Mouse (Mus musculus) kidney, embryonic 15.5 days (tissue): ENCODE results near the gene Sfmbt2. TPM values are rescaled to one million over a fixed set of nuclear protein-coding genes. Genes with fewer than 3 reads are reported as not detected.

Source experiments
- ATAC-seq: fragments of 200-750 bp; cut with Nextera tagmentation; replicated peaks from 2 replicates; pipeline ENCODE4 v1.8.0; 2017; ENCODE audit warnings: moderate TSS enrichment; ENCODE audit not compliant: low FRiP score
- H3K27ac ChIP-seq: fragments of 300-500 bp; sonication (generic); 2 replicates; pipeline ENCODE4 v1.5.1; 2015; ENCODE audit warnings: mild to moderate bottlenecking, inconsistent platforms
- H3K27me3 ChIP-seq: fragments of 300-500 bp; sonication (generic); 2 replicates; pipeline ENCODE4 v1.6.1; 2015; ENCODE audit warnings: inconsistent platforms
- H3K36me3 ChIP-seq: fragments of 300-500 bp; sonication (generic); 2 replicates; pipeline ENCODE4 v1.6.1; 2015; ENCODE audit warnings: inconsistent platforms
- H3K4me1 ChIP-seq: fragments of 300-500 bp; sonication (generic); 2 replicates; pipeline ENCODE4 v1.6.1; 2015; ENCODE audit warnings: inconsistent platforms
- H3K4me2 ChIP-seq: fragments of 300-500 bp; sonication (generic); 2 replicates; pipeline ENCODE4 v1.6.1; 2015; ENCODE audit warnings: moderate library complexity, mild to moderate bottlenecking, inconsistent platforms
- H3K4me3 ChIP-seq: fragments of 300-500 bp; sonication (generic); replicated peaks from 2 replicates; pipeline ENCODE4 v1.5.1; 2015; ENCODE audit warnings: mild to moderate bottlenecking, inconsistent platforms
- H3K9ac ChIP-seq: fragments of 300-500 bp; sonication (generic); 2 replicates; pipeline ENCODE4 v1.6.1; 2015; ENCODE audit warnings: mild to moderate bottlenecking, inconsistent platforms
- H3K9me3 ChIP-seq: fragments of 300-500 bp; sonication (generic); replicated peaks from 2 replicates; pipeline ENCODE4 v1.6.1; 2016; ENCODE audit warnings: inconsistent platforms
- WGBS: fragments of 180-500 bp; shearing (Covaris S2); methylation state at CpG from one replicate; pipeline ENCODE4 v1.1.7; 2015; ENCODE audit warnings: mixed read lengths; 5-methylcytosine and 5-hydroxymethylcytosine counted together
- polyA plus RNA-seq: library from polyadenylated mRNA; unstranded; fragments of >200 nt; fragmentation: Nextera tagmentation; extraction: Ambion mirVana; gene quantifications from 2 replicates; pipeline ENCODE4 v1.2.1, GENCODE M21; 2015

Sfmbt2 gene
- polyA plus RNA-seq, 1 experiment from 2014 or later, result 2.0 TPM

- WGBS, result 34% methylated on average over 1 of the region's 1 CpGs
- H3K27me3 ChIP-seq, result 0 out of 2 replicates have a peak, but pooled peaks cover 7% of the 10 kb centered on the region
- H3K27ac ChIP-seq, result no peak overlapping the region
- H3K4me1 ChIP-seq, result peaks cover 6% of the 10 kb centered on the region; the same call in 1 of the 2 replicates
- H3K9ac ChIP-seq, result no peak overlapping the region
- no peak overlapping the region for H3K4me3 ChIP-seq
- no peak for ATAC-seq
- no peaks in the 10 kb centered on the region for H3K36me3 ChIP-seq
- no peak overlapping the region for H3K4me2 ChIP-seq
- no peaks in the 10 kb centered on the region for H3K9me3 ChIP-seq
These were observed 19.2 kb upstream of the Sfmbt2 start for GRCm38 (mm10) chr2:10351125-10351524.

- ATAC-seq, result no peak
- Histone ChIP-seq H3K4me2 (no peak overlapping the region), H3K36me3 (no peaks in the 10 kb centered on the region), H3K27ac (no peak overlapping the region), H3K4me1 (peaks cover 6% of the 10 kb centered on the region; the same call in 1 of the 2 replicates), H3K9me3 (no peaks in the 10 kb centered on the region), H3K9ac (no peak overlapping the region), H3K27me3 (peaks cover 7% of the 10 kb centered on the region; the same call in 1 of the 2 replicates), H3K4me3 (no peak overlapping the region)
- 86% methylated on average over 3 of the region's 3 CpGs for WGBS
These were observed 17.4 kb upstream of the Sfmbt2 start for GRCm38 (mm10) chr2:10352887-10353286.

GRCm38 (mm10) chr2:10353889-10354288 is 16.4 kb upstream of the Sfmbt2 start:
- no peaks in the 10 kb centered on the region for H3K36me3 ChIP-seq
- no peak overlapping the region for H3K9ac ChIP-seq
- H3K4me2 ChIP-seq, result no peak overlapping the region
- peaks cover 7% of the 10 kb centered on the region; the same call in 1 of the 2 replicates for H3K27me3 ChIP-seq
- peaks cover 6% of the 10 kb centered on the region; the same call in 1 of the 2 replicates for H3K4me1 ChIP-seq
- 71% methylated on average over 4 of the region's 4 CpGs for WGBS
- H3K4me3 ChIP-seq, result no peak overlapping the region
- H3K9me3 ChIP-seq, result no peaks in the 10 kb centered on the region
- no peak overlapping the region for H3K27ac ChIP-seq
- no peak for ATAC-seq

GRCm38 (mm10) chr2:10359861-10360260 is 10.4 kb upstream of the Sfmbt2 start:
- Histone ChIP-seq H3K27ac (no peak overlapping the region), H3K9ac (no peak overlapping the region), H3K27me3 (peaks cover 18% of the 10 kb centered on the region), H3K4me1 (no peaks in the 10 kb centered on the region), H3K9me3 (no peaks in the 10 kb centered on the region), H3K36me3 (no peaks in the 10 kb centered on the region), H3K4me3 (no peak overlapping the region), H3K4me2 (no peak overlapping the region)
- no peak for ATAC-seq
- WGBS, result 89% methylated on average over 2 of the region's 2 CpGs

GRCm38 (mm10) chr2:10365081-10365480 is 5.2 kb upstream of the Sfmbt2 start:
- ATAC-seq, result no peak
- Histone ChIP-seq H3K9me3 (no peaks in the 10 kb centered on the region), H3K36me3 (no peaks in the 10 kb centered on the region), H3K4me3 (no peak overlapping the region), H3K4me1 (no peaks in the 10 kb centered on the region), H3K27me3 (peaks cover 47% of the 10 kb centered on the region), H3K4me2 (no peak overlapping the region), H3K9ac (no peak overlapping the region), H3K27ac (no peak overlapping the region)
- 94% methylated on average over 6 of the region's 6 CpGs for WGBS

- no peak for ATAC-seq
These were observed 4.0 kb upstream of the Sfmbt2 start for GRCm38 (mm10) chr2:10366284-10366683.

GRCm38 (mm10) chr2:10369676-10370075 is 634 bp upstream of the Sfmbt2 start:
- no peak overlapping the region for H3K4me3 ChIP-seq
- ATAC-seq, result no peak
- no peaks in the 10 kb centered on the region for H3K9me3 ChIP-seq
- peaks cover 74% of the 10 kb centered on the region for H3K27me3 ChIP-seq
- H3K9ac ChIP-seq, result no peak overlapping the region
- no peaks in the 10 kb centered on the region for H3K36me3 ChIP-seq
- 3% methylated on average over 8 of the region's 8 CpGs for WGBS
- H3K4me1 ChIP-seq, result peaks cover 25% of the 10 kb centered on the region
- H3K27ac ChIP-seq, result no peak overlapping the region
- no peak overlapping the region for H3K4me2 ChIP-seq

More at GRCm38 (mm10) chr2:10366284-10366683, 4.0 kb upstream of the Sfmbt2 start:
- WGBS, result 24% methylated on average over 2 of the region's 2 CpGs
- Histone ChIP-seq H3K4me3 (no peak overlapping the region), H3K36me3 (no peaks in the 10 kb centered on the region), H3K27ac (no peak overlapping the region), H3K9me3 (no peaks in the 10 kb centered on the region), H3K4me2 (no peak overlapping the region), H3K27me3 (peaks cover 59% of the 10 kb centered on the region), H3K4me1 (peaks cover 4% of the 10 kb centered on the region), H3K9ac (no peak overlapping the region)

- no peak overlapping the region for H3K27ac ChIP-seq
- H3K27me3 ChIP-seq, result peaks cover 77% of the 10 kb centered on the region
- H3K4me3 ChIP-seq, result peak overlapping the region; percentile 53; the same call in 1 of the 2 replicates
- WGBS, result 2% methylated on average over 26 of the region's 26 CpGs
- H3K4me2 ChIP-seq, result peak overlapping the region; percentile 97
- no peak overlapping the region for H3K9ac ChIP-seq
- H3K9me3 ChIP-seq, result no peaks in the 10 kb centered on the region
- H3K4me1 ChIP-seq, result peaks cover 32% of the 10 kb centered on the region
- no peaks in the 10 kb centered on the region for H3K36me3 ChIP-seq
- ATAC-seq, result no peak
These were observed 563 bp downstream of the Sfmbt2 start for GRCm38 (mm10) chr2:10370687-10371458.

GRCm38 (mm10) chr2:10371459-10371817 is 1.1 kb downstream of the Sfmbt2 start:
- Histone ChIP-seq H3K4me1 (peaks cover 32% of the 10 kb centered on the region), H3K9ac (no peak overlapping the region), H3K36me3 (no peaks in the 10 kb centered on the region), H3K27me3 (peaks cover 81% of the 10 kb centered on the region), H3K4me3 (peak overlapping the region; percentile 53; the same call in 1 of the 2 replicates), H3K4me2 (peak overlapping the region; percentile 97), H3K9me3 (no peaks in the 10 kb centered on the region), H3K27ac (no peak overlapping the region)
- ATAC-seq, result no peak
- 2% methylated on average over 16 of the region's 16 CpGs for WGBS

- under 1% methylated on average over 9 of the region's 18 CpGs for WGBS
These were observed 1.6 kb downstream of the Sfmbt2 start for GRCm38 (mm10) chr2:10371899-10372298.

GRCm38 (mm10) chr2:10372321-10372723 is 2.0 kb downstream of the Sfmbt2 start:
- Histone ChIP-seq H3K4me2 (peak overlapping the region; percentile 97), H3K36me3 (no peaks in the 10 kb centered on the region), H3K4me3 (peak overlapping the region; percentile 53), H3K27ac (no peak overlapping the region), H3K4me1 (peaks cover 32% of the 10 kb centered on the region), H3K27me3 (peaks cover 75% of the 10 kb centered on the region), H3K9ac (peak overlapping the region; percentile 31; the same call in 1 of the 2 replicates), H3K9me3 (no peaks in the 10 kb centered on the region)
- ATAC-seq, result peak; percentile 84
- WGBS, result under 1% methylated on average over 30 of the region's 31 CpGs

More at GRCm38 (mm10) chr2:10371899-10372298, 1.6 kb downstream of the Sfmbt2 start:
- 0 out of 2 replicates have a peak, but pooled peaks have one; percentile 8 for ATAC-seq
- Histone ChIP-seq H3K4me1 (peaks cover 32% of the 10 kb centered on the region), H3K9ac (no peak overlapping the region), H3K9me3 (no peaks in the 10 kb centered on the region), H3K36me3 (no peaks in the 10 kb centered on the region), H3K4me3 (peak overlapping the region; percentile 53), H3K27me3 (peaks cover 79% of the 10 kb centered on the region), H3K27ac (no peak overlapping the region), H3K4me2 (peak overlapping the region; percentile 97)

GRCm38 (mm10) chr2:10372776-10373507 is 2.6 kb downstream of the Sfmbt2 start:
- Histone ChIP-seq H3K4me1 (peaks cover 32% of the 10 kb centered on the region), H3K9me3 (no peaks in the 10 kb centered on the region), H3K9ac (peak overlapping the region; percentile 31), H3K36me3 (no peaks in the 10 kb centered on the region), H3K4me2 (peak overlapping the region; percentile 97), H3K27me3 (peaks cover 73% of the 10 kb centered on the region), H3K27ac (no peak overlapping the region), H3K4me3 (peak overlapping the region; percentile 53)
- under 1% methylated on average over 35 of the region's 35 CpGs for WGBS
- ATAC-seq, result peak; percentile 40
